Mouse (Mus musculus) spleen, postnatal 4 days (tissue): ENCODE data around the gene Dhx34.

Experiments
- DNase-seq, 2 experiments: peaks; one replicate each; pipeline ENCODE4 v3.0.0; 2022; ENCODE audit warnings: low spot score in 2 of 2

The Dhx34 gene

GRCm38 (mm10) chr7:16210862-16211365, 10.9 kb downstream of the Dhx34 start:
- DNase-seq, result no peak

- DNase-seq, result no peak
Observed at GRCm38 (mm10) chr7:16208781-16209665, 12.8 kb downstream of the Dhx34 start.

GRCm38 (mm10) chr7:16207496-16207895, 14.3 kb downstream of the Dhx34 start:
- DNase-seq, result no peak

- DNase-seq, result no peak
Observed at GRCm38 (mm10) chr7:16207076-16207475, 14.8 kb downstream of the Dhx34 start.

GRCm38 (mm10) chr7:16204791-16205190, 17.0 kb downstream of the Dhx34 start:
- DNase-seq, result no peak

GRCm38 (mm10) chr7:16203505-16203903, 18.3 kb downstream of the Dhx34 start:
- no peak for DNase-seq

GRCm38 (mm10) chr7:16202756-16203504, 18.9 kb downstream of the Dhx34 start:
- DNase-seq, result no peak

GRCm38 (mm10) chr7:16201136-16201535, 20.7 kb downstream of the Dhx34 start:
- DNase-seq, result no peak

GRCm38 (mm10) chr7:16198540-16198939, 23.3 kb downstream of the Dhx34 start:
- no peak for DNase-seq

- DNase-seq, result peak in 1 of 2 experiments; percentile 41
Observed at GRCm38 (mm10) chr7:16197166-16197565, 24.7 kb downstream of the Dhx34 start.

- no peak for DNase-seq
Observed at GRCm38 (mm10) chr7:16196616-16197015, 25.2 kb downstream of the Dhx34 start.

GRCm38 (mm10) chr7:16193702-16194101, 28.1 kb downstream of the Dhx34 start:
- DNase-seq, result no peak

GRCm38 (mm10) chr7:16192315-16192714, 29.5 kb downstream of the Dhx34 start:
- DNase-seq, result peak; percentile 75 to 91

GRCm38 (mm10) chr7:16187494-16187893, 34.3 kb downstream of the Dhx34 start:
- DNase-seq, result no peak

GRCm38 (mm10) chr7:16183663-16184062, 38.2 kb downstream of the Dhx34 start:
- DNase-seq, result peak; percentile 47 to 83

- DNase-seq, result no peak
Observed at GRCm38 (mm10) chr7:16178114-16178513, 43.7 kb downstream of the Dhx34 start.

- no peak for DNase-seq
Observed at GRCm38 (mm10) chr7:16175542-16175931, 46.3 kb downstream of the Dhx34 start.

GRCm38 (mm10) chr7:16174597-16175541, 47.0 kb downstream of the Dhx34 start, which contains the start of gene Meis3:
Gene Meis3 (plus strand): TSS chr7:16175090.
- peak in 1 of 2 experiments; percentile 71 for DNase-seq

GRCm38 (mm10) chr7:16173146-16173545, 48.7 kb downstream of the Dhx34 start:
- DNase-seq, result no peak

GRCm38 (mm10) chr7:16172586-16173140, 49.2 kb downstream of the Dhx34 start:
- no peak for DNase-seq

GRCm38 (mm10) chr7:16172141-16172581, 49.7 kb downstream of the Dhx34 start:
- DNase-seq, result no peak
